Mouse (Mus musculus) CH12.LX (cell line): ENCODE results near the gene Cwh43. TPM values are rescaled to one million over a fixed set of nuclear protein-coding genes. Genes with fewer than 3 reads are reported as not detected.

Experiments used
- DNase-seq: peaks from one replicate; pipeline ENCODE4 v3.0.0-alpha.2; 2013; ENCODE audit errors: extremely low read depth
- H3K27ac ChIP-seq: 2 replicates; pipeline ENCODE4 v1.5.1; 2012; ENCODE audit warnings: low read depth, mild to moderate bottlenecking, control low read depth, moderate library complexity; ENCODE audit not compliant: insufficient read depth
- H3K27me3 ChIP-seq: replicated peaks from 2 replicates; pipeline ENCODE3; 2012; ENCODE audit warnings: inconsistent platforms
- H3K36me3 ChIP-seq, 2 experiments: replicated peaks in 1 of 2; 2 replicates each; pipeline versions ENCODE3 to v1.6.1; 2012; ENCODE audit warnings: inconsistent platforms in 1 of 2, low read length in 1 of 2, mild to moderate bottlenecking in 1 of 2, mixed read lengths in 1 of 2, moderate library complexity in 1 of 2; ENCODE audit not compliant: control insufficient read depth in 1 of 2, insufficient read depth in 1 of 2
- H3K4me1 ChIP-seq, 2 experiments: 2 replicates each; pipeline ENCODE4 v1.6.1; 2012; ENCODE audit warnings: inconsistent platforms in 1 of 2, moderate library complexity in 1 of 2; ENCODE audit not compliant: insufficient read depth in 2 of 2, control insufficient read depth in 1 of 2
- H3K4me2 ChIP-seq: 2 replicates; pipeline ENCODE4 v1.6.1; 2012; ENCODE audit warnings: low read depth, mild to moderate bottlenecking, control low read depth; ENCODE audit not compliant: poor library complexity, insufficient read depth, severe bottlenecking
- H3K4me3 ChIP-seq, 3 experiments: fragments of 150-350 bp in 1 of 3; sonication (generic) in 1 of 3; replicated peaks in 1 of 3; 2 replicates each; pipeline versions ENCODE3 to v1.5.1; 2011 to 2012; ENCODE audit warnings: low read depth in 2 of 3, low read length in 2 of 3, mild to moderate bottlenecking in 2 of 3, moderate library complexity in 2 of 3, control low read depth in 1 of 3, improper control_type of control experiment in 1 of 3, inconsistent platforms in 1 of 3, mixed read lengths in 1 of 3; ENCODE audit not compliant: poor library complexity in 1 of 3
- H3K79me2 ChIP-seq: replicated peaks from 2 replicates; pipeline ENCODE4 v1.6.1; 2012; ENCODE audit warnings: mild to moderate bottlenecking, moderate library complexity; ENCODE audit not compliant: control insufficient read depth, poor library complexity, insufficient read depth, severe bottlenecking; ENCODE audit errors: extremely low read depth
- H3K9ac ChIP-seq: 2 replicates; pipeline ENCODE4 v1.6.1; 2012; ENCODE audit warnings: low read depth, mild to moderate bottlenecking, control low read depth, moderate library complexity; ENCODE audit not compliant: insufficient read depth
- H3K9me3 ChIP-seq: replicated peaks from 2 replicates; pipeline ENCODE3; 2012; ENCODE audit warnings: low read length, inconsistent platforms, mixed read lengths
- BHLHE40 ChIP-seq: IDR thresholded peaks from 2 replicates; pipeline ENCODE4 v1.6.1; 2011; ENCODE audit warnings: mild to moderate bottlenecking, low read depth, low read length, improper control_type of control experiment
- CHD1 ChIP-seq: IDR thresholded peaks from 2 replicates; pipeline ENCODE4 v1.6.1; 2012; ENCODE audit warnings: low read depth, low read length, improper control_type of control experiment, inconsistent platforms
- E2F4 ChIP-seq: IDR thresholded peaks from 2 replicates; pipeline ENCODE4 v1.6.1; 2011; ENCODE audit warnings: low read depth, low read length, improper control_type of control experiment; ENCODE audit not compliant: insufficient replicate concordance
- ELF1 ChIP-seq: IDR thresholded peaks from 2 replicates; pipeline ENCODE4 v1.6.1; 2014; ENCODE audit warnings: low read depth, mild to moderate bottlenecking, inconsistent platforms, low read length, improper control_type of control experiment
- EP300 ChIP-seq: IDR thresholded peaks from 2 replicates; pipeline ENCODE4 v1.6.1; 2011; ENCODE audit warnings: low read length, improper control_type of control experiment
- JUN ChIP-seq: IDR thresholded peaks from 2 replicates; pipeline ENCODE4 v1.6.1; 2011; ENCODE audit warnings: low read depth, mild to moderate bottlenecking, low read length, improper control_type of control experiment, moderate library complexity; ENCODE audit not compliant: insufficient read depth
- KAT2A ChIP-seq: IDR thresholded peaks from 2 replicates; pipeline ENCODE4 v1.6.1; 2012; ENCODE audit warnings: low read length, improper control_type of control experiment, inconsistent platforms; ENCODE audit not compliant: insufficient replicate concordance
- MAX ChIP-seq: IDR thresholded peaks from 2 replicates; pipeline ENCODE4 v1.6.1; 2011; ENCODE audit warnings: low read length, improper control_type of control experiment
- MAZ ChIP-seq: IDR thresholded peaks from 2 replicates; pipeline ENCODE4 v1.6.1; 2012; ENCODE audit warnings: low read depth, mild to moderate bottlenecking, inconsistent platforms, low read length, improper control_type of control experiment, moderate library complexity
- MXI1 ChIP-seq: IDR thresholded peaks from 2 replicates; pipeline ENCODE4 v1.6.1; 2011; ENCODE audit warnings: mild to moderate bottlenecking, low read depth, low read length, improper control_type of control experiment
- MYC ChIP-seq: IDR thresholded peaks from 2 replicates; pipeline ENCODE4 v1.6.1; 2011; ENCODE audit warnings: low read depth, mild to moderate bottlenecking, improper control_type of control experiment, low read length
- NELFE ChIP-seq: IDR thresholded peaks from 2 replicates; pipeline ENCODE4 v1.6.1; 2011; ENCODE audit warnings: low read depth, low read length, improper control_type of control experiment
- NRF1 ChIP-seq: IDR thresholded peaks from 2 replicates; pipeline ENCODE4 v1.6.1; 2014; ENCODE audit warnings: low read depth, mild to moderate bottlenecking, inconsistent platforms, low read length, improper control_type of control experiment, moderate library complexity
- POLR2A ChIP-seq: IDR thresholded peaks from 2 replicates; pipeline ENCODE4 v1.6.1; 2011; ENCODE audit warnings: low read depth, mild to moderate bottlenecking, improper control_type of control experiment, low read length
- POLR2AphosphoS2 ChIP-seq: IDR thresholded peaks from 2 replicates; pipeline ENCODE4 v1.6.1; 2011; ENCODE audit warnings: low read depth, low read length, improper control_type of control experiment
- RAD21 ChIP-seq: IDR thresholded peaks from 2 replicates; pipeline ENCODE4 v1.6.1; 2011; ENCODE audit warnings: low read depth, mild to moderate bottlenecking, low read length, improper control_type of control experiment, moderate library complexity
- RCOR1 ChIP-seq: conservative IDR thresholded peaks from 2 replicates; pipeline ENCODE4 v1.6.1; 2012; ENCODE audit warnings: low read depth, mild to moderate bottlenecking, inconsistent platforms, low read length, improper control_type of control experiment
- SIN3A ChIP-seq: IDR thresholded peaks from 2 replicates; pipeline ENCODE4 v1.6.1; 2012; ENCODE audit warnings: low read length, improper control_type of control experiment, inconsistent platforms
- SMC3 ChIP-seq: IDR thresholded peaks from 2 replicates; pipeline ENCODE4 v1.6.1; 2011; ENCODE audit warnings: low read depth, low read length, improper control_type of control experiment
- TBP ChIP-seq: conservative IDR thresholded peaks from 2 replicates; pipeline ENCODE4 v1.6.1; 2011; ENCODE audit warnings: low read depth, low read length, improper control_type of control experiment
- USF2 ChIP-seq: conservative IDR thresholded peaks from 2 replicates; pipeline ENCODE4 v1.6.1; 2011; ENCODE audit warnings: low read depth, low read length, improper control_type of control experiment
- ZKSCAN1 ChIP-seq: IDR thresholded peaks from 2 replicates; pipeline ENCODE4 v1.6.1; 2012; ENCODE audit warnings: low read depth, inconsistent platforms, low read length, improper control_type of control experiment, borderline replicate concordance
- ZMIZ1 ChIP-seq: IDR thresholded peaks from 2 replicates; pipeline ENCODE4 v1.6.1; 2012; ENCODE audit warnings: low read depth, mild to moderate bottlenecking, inconsistent platforms, low read length, improper control_type of control experiment
- dilution Hi-C: fragments of 300-500 bp; cut with MboI; formaldehyde crosslinking; loops from 2 replicates; pipeline ENCODE4 v1.14.3; 2020; ENCODE audit warnings: low sequenced_read_pairs; ENCODE audit not compliant: extremely low pct_unique_long_range_greater_than_20kb, extremely low pct_ligation_motif_present
- in situ Hi-C: fragments of 300-500 bp; cut with MboI; formaldehyde crosslinking; loops from 3 replicates; pipeline ENCODE4 v1.14.3; 2019; ENCODE audit warnings: low sequenced_read_pairs, low pct_ligation_motif_present, low pct_unique_long_range_greater_than_20kb, mixed read lengths
- polyA plus RNA-seq: library from polyadenylated mRNA; unstranded; fragments of >175 nt; gene quantifications from 2 replicates; pipeline ENCODE4 v1.2.1, GENCODE M21; 2012; ENCODE audit warnings: low read depth; ENCODE audit not compliant: insufficient read length
- total RNA-seq, 2 experiments: library from RNA; depleted of rRNA; stranded (reverse); fragments of 300-350 nt in 1 of 2; fragments of >200 nt in 1 of 2; gene quantifications; 2 replicates each; pipeline ENCODE4 v1.2.3; 2012 to 2014

Cwh43 gene
- total and polyA plus RNA-seq, 3 experiments = not detected

GRCm38 (mm10) chr5:73362338-73362737 is 43.5 kb upstream of the Cwh43 start:
- Histone ChIP-seq H3K4me1 (peaks cover 1 to 27% of the 10 kb centered on the region in 2 experiments), H3K27ac (no peak overlapping the region), H3K27me3 (no peaks in the 10 kb centered on the region), H3K4me3 (no peak overlapping the region), H3K4me2 (no peak overlapping the region), H3K79me2 (no peaks in the 10 kb centered on the region), H3K36me3 (no peaks in the 10 kb centered on the region), H3K9me3 (no peaks in the 10 kb centered on the region), H3K9ac (no peak overlapping the region)
- TF ChIP-seq RCOR1 = no peak
- TF ChIP-seq BHLHE40 = no peak
- TF ChIP-seq NRF1 = no peak
- no peak for TF ChIP-seq ZMIZ1
- no peak for TF ChIP-seq ZKSCAN1
- TF ChIP-seq SMC3 = no peak
- no peak for TF ChIP-seq MXI1
- no peak for TF ChIP-seq ELF1
- TF ChIP-seq EP300 = no peak
- TF ChIP-seq KAT2A = no peak
- TF ChIP-seq POLR2A = no peak
- dilution Hi-C loops = no loop called here
- in situ Hi-C loops = no loop called here
- no peak for DNase-seq

GRCm38 (mm10) chr5:73362791-73363190 is 43.1 kb upstream of the Cwh43 start:
- H3K27ac ChIP-seq = no peak overlapping the region

GRCm38 (mm10) chr5:73364107-73364864 is 41.6 kb upstream of the Cwh43 start:
- Histone ChIP-seq H3K36me3 (no peaks in the 10 kb centered on the region), H3K4me3 (no peak overlapping the region), H3K9ac (no peak overlapping the region), H3K27ac (no peak overlapping the region), H3K9me3 (no peaks in the 10 kb centered on the region), H3K27me3 (no peaks in the 10 kb centered on the region), H3K79me2 (no peaks in the 10 kb centered on the region), H3K4me2 (no peak overlapping the region), H3K4me1 (peaks cover 12 to 47% of the 10 kb centered on the region in 2 experiments)
- no peak for DNase-seq
- TF ChIP-seq RAD21 = no peak
- TF ChIP-seq ZMIZ1 = no peak
- no peak for TF ChIP-seq MAX
- TF ChIP-seq EP300 = no peak
- no peak for TF ChIP-seq NELFE
- no peak for TF ChIP-seq POLR2AphosphoS2
- TF ChIP-seq E2F4 = no peak
- TF ChIP-seq MAZ = no peak
- TF ChIP-seq USF2 = no peak
- no peak for TF ChIP-seq ELF1
- no peak for TF ChIP-seq CHD1
- TF ChIP-seq MYC = no peak
- TF ChIP-seq JUN = no peak
- TF ChIP-seq TBP = no peak
- TF ChIP-seq SIN3A = no peak
- TF ChIP-seq MXI1 = no peak
- in situ Hi-C loops (no loop called here), dilution Hi-C loops (no loop called here)

More at GRCm38 (mm10) chr5:73362791-73363190, 43.1 kb upstream of the Cwh43 start:
- no peak for TF ChIP-seq NRF1
- TF ChIP-seq CHD1 = no peak
- no peak for TF ChIP-seq POLR2AphosphoS2
- dilution Hi-C loops = no loop called here
- Histone ChIP-seq H3K9me3 (no peaks in the 10 kb centered on the region), H3K4me1 (peaks cover 6 to 32% of the 10 kb centered on the region in 2 experiments), H3K4me2 (no peak overlapping the region), H3K9ac (no peak overlapping the region), H3K4me3 (no peak overlapping the region), H3K27me3 (no peaks in the 10 kb centered on the region), H3K79me2 (no peaks in the 10 kb centered on the region), H3K36me3 (no peaks in the 10 kb centered on the region)
- no peak for DNase-seq
- in situ Hi-C loops = no loop called here
